Mouse (Mus musculus): ENCODE data around the gene Teddm1a. TPM values are rescaled to one million over a fixed set of nuclear protein-coding genes. Genes with fewer than 3 reads are reported as not detected.

Teddm1a gene
- polyA plus RNA-seq, 1 experiment from 2014 or later, result not detected

- 76% methylated on average over 12 of the region's 12 CpGs for WGBS
- ATAC-seq (ENCODE audit: low read depth), result no peak
These were observed 44.4 kb downstream of the Teddm1a start for GRCm38 (mm10) chr1:153935844-153936380.

GRCm38 (mm10) chr1:153937025-153937424, 45.5 kb downstream of the Teddm1a start:
- no peak for ATAC-seq (ENCODE audit: low read depth)
- no peaks in the 10 kb centered on the region for H3K27me3 ChIP-seq (ENCODE audit: control insufficient read depth, insufficient read depth, low read depth, low read length)
- H3K4me3 ChIP-seq (ENCODE audit: low read length), result no peak overlapping the region
- WGBS, result 91% methylated on average over 2 of the region's 2 CpGs
- H3K9me3 ChIP-seq (ENCODE audit: control insufficient read depth, low read length), result no peaks in the 10 kb centered on the region
- no peaks in the 10 kb centered on the region for H3K4me1 ChIP-seq (replicated peaks; ENCODE audit: control insufficient read depth, insufficient read depth, low read length)
- H3K36me3 ChIP-seq (ENCODE audit: control insufficient read depth, insufficient read depth, low read length), result no peaks in the 10 kb centered on the region
- no peak overlapping the region for H3K9ac ChIP-seq (ENCODE audit: low read length)
- no peak overlapping the region for H3K4me2 ChIP-seq (ENCODE audit: low read depth, low read length)
- no peak overlapping the region for H3K27ac ChIP-seq (ENCODE audit: low read length)

More at GRCm38 (mm10) chr1:153935844-153936380, 44.4 kb downstream of the Teddm1a start:
- Histone ChIP-seq H3K4me2 (ENCODE audit: low read depth, low read length) (no peak overlapping the region), H3K27ac (ENCODE audit: low read length) (no peak overlapping the region), H3K36me3 (ENCODE audit: control insufficient read depth, insufficient read depth, low read length) (no peaks in the 10 kb centered on the region), H3K9ac (ENCODE audit: low read length) (no peak overlapping the region), H3K27me3 (ENCODE audit: control insufficient read depth, insufficient read depth, low read depth, low read length) (no peaks in the 10 kb centered on the region), H3K4me1 (replicated peaks; ENCODE audit: control insufficient read depth, insufficient read depth, low read length) (no peaks in the 10 kb centered on the region), H3K9me3 (ENCODE audit: control insufficient read depth, low read length) (no peaks in the 10 kb centered on the region), H3K4me3 (ENCODE audit: low read length) (no peak overlapping the region)

GRCm38 (mm10) chr1:153940986-153941385, 49.4 kb downstream of the Teddm1a start:
- H3K27me3 ChIP-seq (ENCODE audit: control insufficient read depth, insufficient read depth, low read depth, low read length), result no peaks in the 10 kb centered on the region
- no peaks in the 10 kb centered on the region for H3K4me1 ChIP-seq (replicated peaks; ENCODE audit: control insufficient read depth, insufficient read depth, low read length)
- H3K9ac ChIP-seq (ENCODE audit: low read length), result no peak overlapping the region
- H3K36me3 ChIP-seq (ENCODE audit: control insufficient read depth, insufficient read depth, low read length), result no peaks in the 10 kb centered on the region
- WGBS, result 81% methylated on average over 2 of the region's 2 CpGs
- ATAC-seq (ENCODE audit: low read depth), result no peak
- no peak overlapping the region for H3K4me2 ChIP-seq (ENCODE audit: low read depth, low read length)
- no peak overlapping the region for H3K27ac ChIP-seq (ENCODE audit: low read length)
- no peaks in the 10 kb centered on the region for H3K9me3 ChIP-seq (ENCODE audit: control insufficient read depth, low read length)
- no peak overlapping the region for H3K4me3 ChIP-seq (ENCODE audit: low read length)

Small RNAs within 50 kb of the gene (microRNA-seq; reads per million reads assigned to microRNA genes)
- 9.7 reads per million, percentile 23 among the genes with 10 or more reads in this experiment for gene Mir8114

Other genes starting within 250 kb of the Teddm1a start
- gene Rgs8, start 238.7 kb upstream of the Teddm1a start, polyA plus RNA-seq (2015; fragmentation: Nextera tagmentation; extraction: Ambion mirVana), result 0.10 and 0.15 TPM in 2 replicates
- gene Rgs16, start 151.4 kb upstream of the Teddm1a start, polyA plus RNA-seq (2015; fragmentation: Nextera tagmentation; extraction: Ambion mirVana), result 1.9 and 2.2 TPM in 2 replicates
- 7.8 and 8.7 TPM in 2 replicates for gene Rnasel, start 142.3 kb upstream of the Teddm1a start, polyA plus RNA-seq (2015; fragmentation: Nextera tagmentation; extraction: Ambion mirVana)
- gene Rgsl1, start 47.6 kb upstream of the Teddm1a start, polyA plus RNA-seq (2015; fragmentation: Nextera tagmentation; extraction: Ambion mirVana), result not detected in 2 replicates
- gene Teddm1b, start 17.4 kb upstream of the Teddm1a start, polyA plus RNA-seq (2015; fragmentation: Nextera tagmentation; extraction: Ambion mirVana), result 0.09 TPM in 2 replicates
- 113 and 120 TPM in 2 replicates for gene Glul, start 8.2 kb downstream of the Teddm1a start, polyA plus RNA-seq (2015; fragmentation: Nextera tagmentation; extraction: Ambion mirVana)
- 0.26 and 0.48 TPM in 2 replicates for gene Teddm2, start 8.5 kb downstream of the Teddm1a start, polyA plus RNA-seq (2015; fragmentation: Nextera tagmentation; extraction: Ambion mirVana)